Mouse (Mus musculus): ENCODE measurements around the gene Farsa. TPM values are rescaled to one million over a fixed set of nuclear protein-coding genes. Genes with fewer than 3 reads are reported as not detected.
A peak's percentile ranks its signal among the peaks of the same experiment; 100 is the strongest.

The Farsa gene
- total RNA-seq, 2 experiments from 2014 or later, result 55.3 to 58.4 TPM

GRCm38 (mm10) chr8:84871376-84872308, 14.9 kb downstream of the Farsa start, which contains the start of gene Syce2:
Syce2 (plus strand) TSS chr8:84872111.
- DNase-seq (ENCODE audit: low spot score in 2 of 2), result peak in 1 of 2 experiments; percentile 58

- no peak for DNase-seq (ENCODE audit: low spot score in 2 of 2)
Measured at GRCm38 (mm10) chr8:84872309-84872965, 15.6 kb downstream of the Farsa start.

- no peak for DNase-seq (ENCODE audit: low spot score in 2 of 2)
Measured at GRCm38 (mm10) chr8:84873016-84873415, 16.2 kb downstream of the Farsa start.

- DNase-seq (ENCODE audit: low spot score in 2 of 2), result no peak
Measured at GRCm38 (mm10) chr8:84874339-84874738, 17.6 kb downstream of the Farsa start.

- no peak for DNase-seq (ENCODE audit: low spot score in 2 of 2)
Measured at GRCm38 (mm10) chr8:84877297-84878035, 20.7 kb downstream of the Farsa start.

- DNase-seq (ENCODE audit: low spot score in 2 of 2), result no peak
Measured at GRCm38 (mm10) chr8:84878915-84879314, 22.1 kb downstream of the Farsa start.

GRCm38 (mm10) chr8:84884728-84885127, 27.9 kb downstream of the Farsa start:
- DNase-seq (ENCODE audit: low spot score in 2 of 2), result no peak

GRCm38 (mm10) chr8:84888280-84888679, 31.5 kb downstream of the Farsa start:
- no peak for DNase-seq (ENCODE audit: low spot score in 2 of 2)

GRCm38 (mm10) chr8:84889141-84889540, 32.4 kb downstream of the Farsa start:
- DNase-seq (ENCODE audit: low spot score in 2 of 2), result no peak

- no peak for DNase-seq (ENCODE audit: low spot score in 2 of 2)
Measured at GRCm38 (mm10) chr8:84892993-84893708, 36.4 kb downstream of the Farsa start.

- DNase-seq (ENCODE audit: low spot score in 2 of 2), result peak; percentile 83 to 96
Measured at GRCm38 (mm10) chr8:84893709-84894134, 36.9 kb downstream of the Farsa start, which contains the start of gene Gcdh. Gcdh (minus strand) TSS chr8:84893921.

- no peak for DNase-seq (ENCODE audit: low spot score in 2 of 2)
Measured at GRCm38 (mm10) chr8:84895963-84896362, 39.2 kb downstream of the Farsa start.

GRCm38 (mm10) chr8:84901071-84901470, 44.3 kb downstream of the Farsa start:
- no peak for DNase-seq (ENCODE audit: low spot score in 2 of 2)

- DNase-seq (ENCODE audit: low spot score in 2 of 2), result no peak
Measured at GRCm38 (mm10) chr8:84901752-84902151, 45.0 kb downstream of the Farsa start, which contains the start of gene Klf1. Klf1 (plus strand) TSS chr8:84901928.

- DNase-seq (ENCODE audit: low spot score in 2 of 2), result no peak
Measured at GRCm38 (mm10) chr8:84902367-84902919, 45.7 kb downstream of the Farsa start.

GRCm38 (mm10) chr8:84902920-84903661, 46.3 kb downstream of the Farsa start:
- peak; percentile 93 to 95 for DNase-seq (ENCODE audit: low spot score in 2 of 2)

GRCm38 (mm10) chr8:84904351-84904750, 47.6 kb downstream of the Farsa start:
- DNase-seq (ENCODE audit: low spot score in 2 of 2), result no peak

GRCm38 (mm10) chr8:84907037-84907436, 50.2 kb downstream of the Farsa start:
- DNase-seq (ENCODE audit: low spot score in 2 of 2), result no peak

- DNase-seq (ENCODE audit: low spot score in 2 of 2), result no peak
Measured at GRCm38 (mm10) chr8:84907493-84907892, 50.7 kb downstream of the Farsa start.

Data from layer of hippocampus, postnatal 14 days (tissue).